Mouse (Mus musculus) adrenal gland, adult 8-10 months (tissue): ENCODE measurements around the gene Bckdhb. TPM values are rescaled to one million over a fixed set of nuclear protein-coding genes. Genes with fewer than 3 reads are reported as not detected.
"Not testable (repeated sequence)": the region's sequence is repeated elsewhere in the genome, so short reads cannot be mapped to it uniquely, and the experiment has no call there.

Source experiments
- DNase-seq: peaks from one replicate; pipeline ENCODE4 v3.0.0; 2022
- total RNA-seq, 4 experiments: library from RNA; stranded (reverse); gene quantifications; 2 replicates each; pipeline ENCODE4 v1.2.4; 2022

The Bckdhb gene
- 10 to 100 TPM; 36.6 to 80.9 (median 60.9) TPM for total RNA-seq

DNA sequence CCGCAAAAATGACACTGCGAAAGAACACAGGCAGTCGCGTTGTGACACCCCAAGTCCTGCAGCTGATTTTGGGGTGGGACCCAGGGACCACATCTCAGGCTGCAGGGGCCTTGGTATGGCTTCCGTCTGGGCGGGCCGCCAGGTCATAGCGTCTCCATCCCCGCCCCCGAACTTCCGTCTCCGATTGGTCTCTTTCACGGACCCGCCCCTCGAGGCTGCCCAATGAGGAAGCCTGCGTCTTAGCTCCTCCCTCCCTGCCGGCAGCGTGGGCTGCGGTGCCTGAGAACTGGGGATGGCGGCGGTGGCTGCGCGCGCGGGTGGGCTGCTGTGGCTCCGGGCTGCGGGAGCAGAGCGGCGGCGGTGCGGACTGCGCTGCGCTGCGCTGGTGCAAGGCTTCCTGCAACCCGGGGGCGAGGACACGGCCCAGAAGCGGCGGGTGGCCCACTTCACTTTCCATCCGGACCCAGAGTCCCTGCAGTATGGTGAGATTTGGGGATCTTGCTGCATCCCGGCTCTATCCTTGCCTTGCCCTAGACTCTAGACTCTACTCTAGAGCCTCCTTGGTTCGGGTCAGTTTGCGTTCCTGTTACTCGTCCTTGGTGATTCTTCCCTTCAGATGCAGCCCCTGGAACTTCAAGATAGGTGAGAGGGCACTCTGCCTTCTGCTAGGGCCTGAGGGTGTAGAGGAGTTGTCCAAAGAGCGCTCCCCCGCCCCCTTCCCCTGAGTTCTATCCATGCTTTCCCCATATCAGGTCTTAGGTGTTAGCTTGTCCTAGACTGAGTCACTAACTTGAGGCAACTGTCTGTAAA is at the start of gene Bckdhb:
TSS of gene Bckdhb (plus strand) at position 268 of the 810 bp plus-strand sequence.
- peak; percentile 94 for DNase-seq

DNA sequence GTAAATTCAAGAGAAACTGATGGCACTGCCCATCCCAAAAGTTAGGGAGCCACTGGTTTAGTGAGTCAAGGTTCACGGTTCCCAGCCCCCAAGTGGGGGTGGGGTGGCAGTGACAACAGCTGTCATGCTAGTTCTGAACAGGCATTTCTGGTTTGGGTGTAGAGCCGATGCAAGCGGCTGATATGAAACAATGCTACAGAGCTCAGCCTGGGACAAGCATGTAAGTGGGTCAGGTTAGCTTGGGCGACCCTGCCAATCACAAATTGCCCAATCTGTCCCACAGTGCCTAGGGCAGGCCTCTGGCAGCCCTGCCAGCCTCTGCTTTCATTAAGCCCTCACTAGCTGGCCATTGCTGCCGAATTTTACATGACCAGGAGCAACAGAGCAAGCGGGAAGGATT is 42.8 kb upstream of the Bckdhb start:
- DNase-seq: peak; percentile 20

DNA sequence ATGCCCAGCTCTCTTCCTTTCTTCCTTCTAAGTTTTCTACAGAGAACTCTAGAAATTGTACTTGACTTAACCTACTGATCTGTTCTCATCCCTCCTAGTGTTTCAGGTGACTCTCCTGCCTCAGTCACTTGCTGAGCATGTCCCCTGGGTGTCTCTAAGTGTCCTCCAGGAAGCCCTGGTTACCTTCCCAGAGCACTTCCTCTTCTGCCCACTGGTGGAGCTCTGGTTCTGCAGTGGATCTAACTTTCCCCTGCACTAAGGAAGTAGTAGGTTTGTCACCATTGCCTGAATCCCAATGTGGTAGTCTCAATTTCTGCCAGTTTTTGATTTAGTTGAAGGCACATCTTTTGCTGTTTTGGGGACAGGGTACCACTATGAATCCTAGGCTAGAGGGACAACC is 38.8 kb upstream of the Bckdhb start:
- no peak for DNase-seq

DNA sequence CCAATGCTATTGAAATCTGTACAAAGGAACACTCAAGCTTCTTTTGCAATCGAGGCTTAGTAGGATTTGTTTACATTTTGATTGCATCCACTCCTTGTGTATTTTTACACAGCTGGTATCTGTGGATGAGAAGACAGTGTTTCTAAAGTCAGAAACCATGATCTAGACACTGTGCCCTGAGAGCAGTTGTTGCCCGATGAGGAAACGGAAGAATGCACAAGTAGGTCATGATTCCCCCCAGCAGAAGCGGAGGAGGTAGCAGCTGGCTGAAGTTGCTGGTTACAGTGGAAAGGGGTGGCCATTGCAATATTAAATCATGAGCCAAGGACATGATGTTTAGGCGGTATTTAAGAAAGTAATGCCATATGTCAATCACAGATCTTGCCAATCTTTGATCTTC is 36.7 kb upstream of the Bckdhb start:
- DNase-seq: no peak

DNA sequence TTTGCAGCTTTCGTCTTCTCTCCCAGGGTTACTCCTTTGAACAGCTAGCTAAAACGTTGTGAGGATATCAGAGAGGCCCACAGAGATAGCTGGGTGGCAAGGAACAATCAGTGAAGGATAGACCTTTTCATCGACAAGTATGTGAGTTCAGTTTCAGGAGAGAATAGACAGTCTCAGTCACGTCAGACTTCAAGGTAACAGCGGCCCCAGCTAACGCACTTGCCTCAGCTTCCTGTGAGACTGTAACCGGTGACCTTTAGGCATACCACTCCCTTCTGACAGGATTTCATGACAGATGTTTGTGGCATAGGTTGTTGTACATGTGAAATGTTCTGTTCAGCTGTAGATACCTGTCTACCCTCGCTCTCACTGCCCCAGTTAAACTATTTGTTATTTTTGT is 31.9 kb upstream of the Bckdhb start:
- no peak for DNase-seq

DNA sequence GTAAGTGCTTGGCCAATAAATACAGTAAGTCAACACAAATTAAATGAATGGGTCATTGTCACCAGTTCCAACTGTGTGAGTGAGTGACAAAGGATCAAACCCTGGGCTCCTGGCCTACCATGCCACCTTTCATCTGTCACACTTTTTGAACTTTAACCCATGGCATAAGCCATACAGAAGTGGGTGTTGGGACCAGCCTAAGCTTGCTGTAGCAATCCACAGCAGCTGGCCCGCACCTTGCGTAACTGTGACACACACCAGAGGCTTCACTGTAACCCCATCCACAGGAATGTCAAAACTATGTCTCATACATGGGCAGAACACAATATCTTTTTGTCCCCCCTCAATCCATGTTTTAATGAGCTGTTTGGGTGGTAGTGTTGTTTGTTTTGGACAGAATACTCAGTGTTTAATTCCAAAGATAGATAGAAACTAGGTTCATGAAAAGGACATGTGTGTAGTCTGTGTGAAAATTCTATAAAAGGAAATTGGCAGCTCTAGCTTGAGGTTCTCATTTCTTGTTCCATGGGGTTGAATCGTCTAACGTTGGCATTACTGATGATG is 31.1 kb upstream of the Bckdhb start:
- DNase-seq: no peak

DNA sequence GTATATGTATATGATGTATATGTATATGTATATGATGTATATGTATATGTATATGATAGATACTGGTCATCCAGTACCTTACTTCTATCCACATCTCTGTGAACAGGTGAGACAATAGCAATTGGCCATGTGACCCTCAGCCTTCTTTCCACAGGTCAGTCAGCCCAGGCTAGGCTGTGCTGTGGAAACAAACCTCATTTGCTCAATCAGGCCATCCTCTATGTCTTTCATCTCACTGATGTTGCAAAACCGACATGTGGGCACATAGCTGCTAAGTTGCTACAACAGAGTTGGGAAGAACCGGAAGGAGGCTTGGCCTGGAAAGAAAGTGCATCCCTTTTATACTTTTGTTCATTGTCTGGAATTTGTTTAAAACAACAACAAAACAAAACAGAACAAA is 22.9 kb upstream of the Bckdhb start:
- DNase-seq: no peak

DNA sequence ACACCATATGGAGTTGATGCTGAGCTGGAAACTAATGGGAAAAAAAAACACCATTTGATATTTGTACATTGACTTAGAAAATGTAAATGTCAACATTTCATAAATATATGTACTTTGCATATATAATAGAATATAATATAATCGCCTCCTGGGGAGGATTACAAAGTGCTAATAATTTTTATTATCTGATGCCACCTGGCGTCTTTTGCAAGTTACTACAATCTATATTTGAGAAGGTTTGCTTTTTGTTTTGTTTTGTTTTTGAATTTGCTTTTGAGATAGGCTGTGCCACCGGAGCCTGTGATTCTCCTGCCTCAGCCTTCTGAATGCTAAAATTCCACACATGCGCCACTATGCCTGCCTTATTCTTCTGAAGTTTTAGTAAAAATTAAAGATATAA is 19.1 kb upstream of the Bckdhb start:
- DNase-seq: no peak

DNA sequence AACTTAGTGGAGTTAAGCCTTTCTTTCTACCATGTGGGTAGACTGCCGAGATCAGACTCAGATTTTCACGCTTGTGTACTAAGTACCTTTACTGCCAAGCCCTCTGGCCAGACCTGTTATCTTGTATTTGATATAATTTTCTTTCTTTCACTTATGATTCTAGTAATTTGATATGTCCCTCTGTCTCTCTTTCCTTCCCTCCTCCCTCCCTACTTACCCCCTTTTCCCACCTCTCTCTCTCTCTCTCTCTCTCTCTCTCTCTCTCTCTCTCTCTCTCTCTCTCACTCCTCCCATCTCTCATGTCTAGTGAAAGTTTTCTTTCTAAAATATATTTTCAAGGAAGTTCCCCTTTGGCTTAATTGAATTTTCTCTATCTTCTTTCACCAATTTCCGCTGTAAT is 17.9 kb upstream of the Bckdhb start:
- no peak for DNase-seq

DNA sequence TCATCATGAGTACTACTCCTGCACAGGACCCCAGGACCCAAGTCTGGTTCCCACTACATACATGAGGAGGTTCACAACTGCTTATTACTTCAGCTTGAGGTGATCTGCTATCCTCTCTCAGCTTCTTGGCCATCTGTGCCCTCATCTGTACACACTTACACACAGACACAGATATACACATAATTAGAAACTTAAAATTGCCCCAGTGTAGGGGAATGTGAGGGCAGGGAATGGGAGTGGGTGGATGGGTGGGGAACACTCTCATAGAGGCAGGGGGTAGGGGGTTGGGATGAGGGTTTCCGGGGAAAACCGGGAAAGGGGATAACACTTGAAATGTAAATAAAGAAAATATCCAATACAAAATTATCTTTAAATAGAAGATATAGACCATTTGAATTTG is 15.1 kb upstream of the Bckdhb start:
- no peak for DNase-seq

DNA sequence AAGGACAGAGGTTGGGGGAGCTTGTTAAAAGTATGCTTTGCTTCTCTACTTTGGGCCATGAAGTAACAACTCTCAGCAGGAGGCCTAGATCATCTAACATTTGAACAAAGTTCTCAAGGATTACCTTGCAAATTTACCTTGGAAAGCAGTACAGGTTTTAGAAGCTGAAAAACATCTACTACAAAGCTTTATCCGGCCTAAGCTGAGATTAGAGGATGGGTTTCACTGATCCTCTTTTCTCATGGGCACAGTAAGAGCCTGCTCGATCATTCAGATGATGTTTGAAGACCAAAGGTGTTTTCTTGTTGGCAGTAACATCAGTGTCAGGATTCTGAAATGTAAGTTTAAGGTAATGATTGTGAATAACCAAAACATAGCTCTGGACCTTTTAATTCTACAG is 14.0 kb upstream of the Bckdhb start:
- DNase-seq: no peak

DNA sequence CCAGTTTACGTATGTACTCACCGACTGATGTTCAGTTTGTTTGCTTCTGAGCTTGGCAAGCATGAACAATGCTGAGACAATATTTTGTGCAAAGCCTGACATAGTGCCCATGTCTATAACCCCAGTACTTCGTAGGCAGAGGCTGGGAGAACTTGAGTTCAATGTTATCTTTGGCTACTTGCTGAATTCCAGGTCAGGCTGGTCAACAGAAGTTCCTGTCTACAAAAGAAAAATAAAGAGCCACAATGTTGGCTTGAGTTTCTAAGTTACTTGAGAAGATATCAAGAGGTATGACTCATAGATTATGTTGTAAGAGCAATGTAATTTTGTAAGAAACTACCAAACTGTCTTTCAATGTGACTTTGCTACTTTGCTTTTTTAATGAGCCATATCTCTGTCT is 2.9 kb upstream of the Bckdhb start:
- DNase-seq: no peak

DNA sequence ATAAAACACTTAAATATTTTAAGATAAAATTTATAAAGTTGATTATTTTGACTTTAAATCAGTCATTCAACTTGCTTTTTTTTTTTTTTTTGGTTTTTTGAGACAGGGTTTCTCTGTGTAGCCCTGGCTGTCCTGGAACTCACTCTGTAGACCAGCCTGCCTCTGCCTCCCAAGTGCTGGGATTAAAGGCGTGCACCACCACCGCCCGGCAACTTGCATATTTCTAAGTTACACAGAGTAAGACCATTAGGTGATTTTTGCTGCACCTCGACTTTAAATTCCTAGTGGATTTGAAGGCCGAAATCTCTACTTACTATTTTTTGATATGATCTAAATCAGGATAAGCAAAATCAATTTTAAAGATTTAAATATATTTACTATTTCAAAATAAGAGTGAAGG is 589 bp upstream of the Bckdhb start:
- no peak for DNase-seq

DNA sequence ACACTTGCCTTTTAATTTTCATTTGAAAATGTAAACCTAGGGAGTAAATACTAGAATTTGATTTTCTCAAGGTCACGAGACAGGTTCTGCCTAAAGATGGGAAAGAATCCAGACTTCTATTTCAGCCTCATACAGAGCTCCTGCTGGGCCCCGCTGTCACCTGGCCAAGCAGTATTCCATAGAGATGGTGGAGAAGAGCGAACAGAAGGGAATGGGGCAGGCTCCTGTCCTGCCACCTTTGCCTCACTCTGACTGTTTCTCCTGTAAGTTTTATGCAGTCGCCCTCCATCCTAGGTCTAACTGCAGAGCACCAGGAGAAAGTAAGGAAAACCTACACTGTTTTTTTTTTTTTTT is 720 bp downstream of the Bckdhb start:
- no peak for DNase-seq

DNA sequence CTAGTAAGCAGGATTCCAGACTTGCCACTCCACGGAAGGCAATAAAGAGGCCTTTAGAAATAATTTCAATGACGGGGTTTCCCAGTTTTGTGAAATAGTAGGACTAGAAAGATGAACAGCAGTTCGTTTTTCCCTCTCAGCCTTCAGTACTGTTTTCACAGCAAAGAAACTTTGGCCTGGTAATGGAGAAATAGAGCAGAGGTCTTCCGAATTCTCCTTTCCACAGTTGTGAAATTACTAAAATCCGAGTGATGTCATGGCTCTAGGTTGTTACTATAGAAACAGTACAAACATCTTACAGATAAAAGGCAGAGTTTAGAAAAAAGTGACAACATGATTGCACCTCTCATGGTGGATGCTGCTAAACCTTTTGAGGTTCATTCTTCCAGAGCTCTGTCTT is 1.4 kb downstream of the Bckdhb start:
- no peak for DNase-seq

DNA sequence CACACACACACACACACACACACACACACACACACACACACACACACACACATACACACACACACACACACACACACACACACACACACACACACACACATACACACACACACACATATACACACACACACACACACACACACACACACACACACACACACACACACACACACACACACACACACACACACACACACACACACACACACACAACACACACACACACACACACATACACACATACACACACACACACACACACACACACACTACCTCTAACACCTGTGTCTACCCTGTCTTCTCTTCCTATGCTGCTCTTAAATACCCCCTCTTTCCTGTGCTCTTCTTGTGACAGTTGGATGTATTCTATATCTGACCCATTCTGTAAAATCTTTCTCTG is 14.6 kb downstream of the Bckdhb start:
- DNase-seq: not testable (repeated sequence)

DNA sequence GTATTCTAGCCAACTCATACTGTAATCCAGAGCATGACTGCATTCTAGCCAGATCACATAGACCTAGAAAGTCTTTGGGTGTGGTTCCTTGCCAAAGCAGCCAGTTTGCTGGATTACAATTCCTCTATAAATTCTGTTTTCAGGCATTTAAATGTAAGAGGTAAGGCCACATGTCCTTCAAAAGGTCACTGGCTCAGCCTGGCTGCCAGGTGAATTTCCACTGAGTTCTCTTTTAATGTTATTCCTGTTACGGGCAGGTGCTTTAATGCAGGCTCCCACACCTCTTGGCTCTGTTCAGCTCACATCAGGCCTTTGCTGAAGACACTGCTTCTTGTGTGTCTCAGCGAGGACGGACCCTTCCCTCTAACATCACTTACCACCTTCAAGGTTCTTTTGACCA is 15.1 kb downstream of the Bckdhb start:
- DNase-seq: no peak

DNA sequence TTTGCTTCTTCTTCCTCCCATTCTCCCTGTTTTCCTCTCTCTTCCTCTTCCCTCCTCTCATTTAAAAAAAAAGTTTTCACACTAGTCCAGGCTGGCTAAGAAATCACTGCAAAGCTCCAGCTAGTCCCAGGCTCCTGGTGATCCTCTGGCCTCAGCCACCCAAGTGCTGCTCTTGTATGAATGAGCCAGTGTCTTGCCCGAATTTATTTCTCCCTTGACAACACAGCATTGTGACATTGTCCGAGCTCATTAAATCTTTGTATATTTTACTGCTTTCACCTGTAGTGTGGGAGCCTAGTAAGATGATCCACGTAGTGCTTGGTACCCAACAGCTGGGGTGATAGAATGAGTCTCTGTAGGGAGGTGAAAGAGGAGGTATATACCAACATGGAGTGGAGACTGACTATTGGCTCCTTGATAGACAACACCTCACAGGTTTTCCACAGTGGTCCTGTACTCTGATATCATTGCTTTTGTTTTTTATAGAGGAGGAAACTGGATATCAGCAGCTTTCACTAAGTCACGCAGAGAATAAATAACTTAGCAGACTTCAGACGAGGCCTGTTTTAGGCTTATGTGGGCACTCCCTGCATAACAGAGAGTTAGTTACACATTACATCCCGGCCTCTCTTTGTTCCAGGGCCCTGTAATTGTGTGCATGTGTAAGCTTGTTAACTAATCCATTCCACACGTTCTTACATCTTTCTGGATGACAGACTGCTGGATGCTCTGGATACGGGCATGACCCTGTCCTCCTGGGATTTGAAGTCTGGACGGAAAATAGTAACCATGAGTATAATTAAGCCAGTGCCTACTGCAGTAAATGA is 15.8 kb downstream of the Bckdhb start:
- DNase-seq: no peak

DNA sequence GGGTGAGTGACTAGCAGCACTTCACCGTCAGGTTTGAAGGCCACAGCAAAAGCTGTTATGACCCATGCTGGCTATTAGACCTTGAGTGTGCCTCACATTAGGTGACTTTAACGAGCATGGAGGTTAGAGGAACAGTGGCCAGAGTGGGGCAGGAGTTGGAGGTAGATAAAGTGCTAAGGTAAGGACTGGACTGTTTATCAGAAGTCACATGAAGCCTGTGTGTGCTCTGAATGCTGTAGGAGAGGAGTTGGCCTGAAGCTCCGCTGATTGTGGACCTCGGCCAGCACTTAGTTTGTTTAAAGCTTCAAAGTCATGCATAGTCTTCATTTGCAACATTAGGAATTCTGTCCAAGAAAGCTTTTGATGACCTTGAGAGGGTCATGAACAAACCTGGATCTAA is 26.4 kb downstream of the Bckdhb start:
- no peak for DNase-seq

DNA sequence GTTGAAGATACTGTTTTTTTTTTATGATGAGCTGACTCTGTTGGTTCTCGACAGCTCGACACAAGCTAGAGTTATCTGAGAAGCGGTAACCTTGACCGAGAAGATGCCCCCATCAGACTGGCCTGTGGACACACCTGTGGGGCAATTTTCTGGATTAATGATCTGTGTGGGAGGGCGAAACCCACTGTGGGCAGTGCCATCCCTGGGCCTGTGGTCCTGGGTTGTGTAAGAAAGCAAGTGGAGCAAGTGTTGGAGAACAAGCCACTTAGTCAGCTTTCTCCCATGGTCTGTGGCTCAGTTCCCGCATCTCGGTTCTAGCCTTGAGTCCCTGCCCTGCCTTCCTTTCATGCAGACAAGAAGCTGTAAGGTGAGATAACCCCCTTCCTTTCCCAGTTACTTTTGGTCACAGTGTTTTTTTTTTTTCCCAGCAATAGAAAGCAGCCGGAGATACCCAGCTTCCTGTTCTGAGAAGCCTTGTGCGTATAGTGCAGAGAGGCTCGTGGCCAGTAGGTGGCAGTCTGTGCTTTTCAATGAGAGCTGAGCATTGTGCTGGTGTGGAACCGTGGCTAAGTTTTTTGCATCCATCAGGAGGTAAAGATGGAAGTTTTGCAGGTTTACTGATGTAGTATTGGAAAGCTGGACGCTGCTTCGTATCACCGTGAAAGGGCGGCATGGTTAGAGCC is 31.8 kb downstream of the Bckdhb start:
- DNase-seq: peak; percentile 51

DNA sequence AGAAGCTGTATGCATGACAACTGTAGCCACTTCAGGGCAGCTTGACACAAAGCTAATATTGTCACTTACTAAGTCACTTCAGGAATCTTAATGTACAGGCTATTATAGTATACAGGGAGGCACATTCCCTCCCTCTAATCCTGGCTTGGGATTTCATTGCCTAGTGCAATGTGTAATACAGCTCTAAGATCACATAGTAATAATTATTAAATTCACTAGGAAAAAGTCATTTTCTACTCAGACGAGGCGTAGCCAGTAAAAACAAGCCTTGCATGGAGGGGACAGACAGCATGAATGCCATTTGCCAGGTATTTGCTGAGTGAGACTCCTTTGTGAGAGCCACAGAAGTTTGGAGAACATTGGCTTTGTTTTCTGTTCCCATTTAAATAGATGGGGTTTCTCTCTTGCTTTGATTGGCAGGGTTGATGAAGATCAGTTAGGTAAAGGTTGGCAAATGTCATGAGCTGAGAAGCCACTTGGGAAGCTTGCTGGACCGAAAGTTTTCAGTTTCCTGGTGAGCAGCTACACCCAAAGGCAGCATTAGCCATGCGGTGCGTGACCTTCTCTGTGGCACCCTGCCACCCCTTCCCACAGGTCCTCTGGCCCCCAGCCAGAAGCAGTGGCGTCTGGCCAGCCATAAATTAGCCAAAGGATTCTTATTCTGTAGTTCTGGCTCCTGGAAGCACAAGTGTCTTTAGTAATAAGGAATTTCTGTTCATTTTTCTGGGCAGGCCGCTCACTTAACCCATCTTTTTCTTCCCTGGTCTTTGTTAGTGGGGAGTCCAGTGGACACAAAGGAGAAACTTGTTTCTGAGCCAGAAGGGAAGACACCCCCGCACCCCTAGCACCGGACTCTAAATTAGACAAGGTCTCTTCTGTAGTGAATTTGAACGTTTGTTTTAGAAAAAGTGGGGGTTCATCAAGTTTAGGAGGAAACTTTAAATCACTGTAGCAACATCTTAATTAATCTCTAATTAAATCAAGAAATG is 37.4 kb downstream of the Bckdhb start:
- DNase-seq: peak; percentile 57

DNA sequence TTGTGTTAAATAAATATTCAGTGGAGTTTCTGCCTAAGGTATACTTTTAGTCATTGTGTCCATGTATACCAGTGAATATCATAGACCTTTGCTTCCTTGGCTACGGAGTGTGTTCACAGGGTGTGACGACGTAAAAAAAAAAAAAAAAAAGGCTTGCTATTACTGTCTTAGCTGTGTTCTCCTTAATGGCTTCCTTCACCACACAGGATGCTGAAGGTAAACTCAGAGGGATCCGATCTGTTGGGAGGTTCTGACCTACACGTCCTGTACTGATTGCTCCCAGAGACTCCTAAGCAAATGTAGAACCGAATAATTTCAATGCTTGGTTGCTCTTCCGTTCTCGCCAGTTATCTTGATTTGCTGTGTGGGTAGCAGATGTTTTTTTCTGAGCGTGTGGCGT is 38.4 kb downstream of the Bckdhb start:
- DNase-seq: no peak
